Mouse (Mus musculus): ENCODE measurements around the gene Cpne7. TPM values are rescaled to one million over a fixed set of nuclear protein-coding genes. Genes with fewer than 3 reads are reported as not detected.

Gene Cpne7
- polyA plus RNA-seq, 1 experiment from 2014 or later = 0.98 TPM

DNA sequence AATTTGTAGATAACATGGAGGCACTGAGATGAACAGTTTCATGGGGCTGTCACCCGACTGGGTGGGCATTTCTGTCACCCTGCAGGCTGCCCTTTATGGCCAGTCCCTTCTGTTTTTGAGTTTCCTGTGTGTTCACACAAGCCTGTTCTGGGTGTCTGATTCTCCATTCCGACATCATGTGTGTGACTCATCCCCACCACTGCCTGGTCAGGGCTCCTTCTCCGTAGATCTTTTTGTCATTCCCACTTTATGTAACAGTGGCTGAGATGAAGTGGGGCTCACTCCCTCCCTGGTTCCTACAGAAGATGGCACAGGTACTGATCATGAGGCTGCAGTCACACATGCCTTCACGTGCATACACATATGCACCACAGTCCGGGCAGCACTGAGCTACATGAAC is 5.5 kb downstream of the Cpne7 start:
- no peak overlapping the region for H3K27ac ChIP-seq
- 81% methylated on average over 5 of the region's 5 CpGs for WGBS
- ATAC-seq = no peak
- H3K4me1 ChIP-seq (replicated peaks) = peaks cover 2% of the 10 kb centered on the region
- no peaks in the 10 kb centered on the region for H3K9me3 ChIP-seq
- no peak overlapping the region for H3K9ac ChIP-seq
- H3K4me3 ChIP-seq (replicated peaks) = no peak overlapping the region
- H3K36me3 ChIP-seq = no peaks in the 10 kb centered on the region
- H3K4me2 ChIP-seq (replicated peaks) = no peak overlapping the region
- peaks cover 22% of the 10 kb centered on the region for H3K27me3 ChIP-seq (replicated peaks)

DNA sequence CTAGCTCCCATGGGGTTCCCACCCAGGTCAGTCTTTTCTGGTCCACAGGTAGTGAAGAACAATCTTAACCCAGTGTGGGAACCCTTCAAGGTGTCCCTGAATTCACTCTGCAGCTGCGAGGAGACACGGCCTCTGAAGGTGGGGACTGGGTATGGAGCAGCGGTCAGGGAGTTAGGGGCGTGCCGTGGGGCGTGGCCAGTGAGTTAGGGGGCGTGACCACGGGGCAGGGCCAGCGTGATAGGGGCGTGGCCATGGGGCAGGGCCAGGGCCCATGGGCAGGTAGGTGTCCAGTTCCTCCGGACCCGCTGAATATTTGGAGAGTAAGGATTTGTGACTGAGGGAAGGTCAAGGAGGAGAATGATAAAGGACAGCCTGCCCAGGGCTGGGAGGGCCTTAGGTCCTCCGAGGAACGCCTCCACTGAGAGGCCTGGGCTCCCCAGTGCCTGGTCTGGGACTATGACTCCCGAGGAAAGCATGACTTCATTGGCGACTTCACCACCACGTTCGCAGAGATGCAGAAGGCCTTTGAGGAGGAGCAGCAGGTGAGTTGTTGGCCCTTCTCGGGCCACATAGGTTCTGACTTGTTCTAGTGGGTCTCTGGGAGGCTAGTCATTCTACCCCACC is 9.1 kb downstream of the Cpne7 start:
- H3K9me3 ChIP-seq = no peaks in the 10 kb centered on the region
- 8% methylated on average over 19 of the region's 19 CpGs for WGBS
- no peak overlapping the region for H3K9ac ChIP-seq
- H3K36me3 ChIP-seq = no peaks in the 10 kb centered on the region
- peak overlapping the region; percentile 46 for H3K4me2 ChIP-seq (replicated peaks)
- no peak overlapping the region for H3K27ac ChIP-seq
- H3K4me3 ChIP-seq (replicated peaks) = 0 out of 2 replicates have a peak overlapping the region, but pooled peaks have one; percentile 3
- peak; percentile 90 for ATAC-seq
- H3K4me1 ChIP-seq (replicated peaks) = no peaks in the 10 kb centered on the region; the same call in 1 of the 2 replicates
- no peaks in the 10 kb centered on the region for H3K27me3 ChIP-seq (replicated peaks)

- Histone ChIP-seq H3K27ac (no peak overlapping the region), H3K27me3 (replicated peaks) (no peaks in the 10 kb centered on the region), H3K9ac (no peak overlapping the region), H3K4me1 (replicated peaks) (no peaks in the 10 kb centered on the region; the same call in 1 of the 2 replicates), H3K4me3 (replicated peaks) (no peak overlapping the region), H3K4me2 (replicated peaks) (no peak overlapping the region), H3K36me3 (no peaks in the 10 kb centered on the region), H3K9me3 (no peaks in the 10 kb centered on the region)
- ATAC-seq = no peak
- WGBS = 52% methylated on average over 9 of the region's 9 CpGs
Observed at GRCm38 (mm10) chr8:123131041-123131440, 13.9 kb downstream of the Cpne7 start.

DNA sequence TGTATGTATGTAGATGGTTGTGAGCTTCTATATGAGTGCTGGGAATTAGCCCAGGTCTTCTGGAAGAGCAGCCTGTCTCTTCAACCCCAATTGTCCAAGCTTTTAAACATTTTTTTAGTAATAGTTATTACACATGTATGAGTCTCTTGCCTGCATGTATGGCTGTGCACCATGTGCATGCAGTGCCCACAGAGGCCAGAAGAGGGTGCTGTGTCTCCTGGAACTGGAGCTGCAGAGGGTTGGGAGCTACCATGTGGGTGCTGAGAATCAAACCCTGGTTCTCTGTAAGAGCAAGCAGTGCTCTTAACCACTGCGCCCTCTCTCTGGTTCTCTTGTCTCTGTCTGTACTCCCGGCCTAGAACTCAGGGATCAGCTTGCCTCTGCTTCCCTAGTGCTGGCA is 15.8 kb downstream of the Cpne7 start:
- 98% methylated on average over 2 of the region's 2 CpGs for WGBS
- Histone ChIP-seq H3K4me2 (replicated peaks) (no peak overlapping the region), H3K27me3 (replicated peaks) (no peaks in the 10 kb centered on the region)

DNA sequence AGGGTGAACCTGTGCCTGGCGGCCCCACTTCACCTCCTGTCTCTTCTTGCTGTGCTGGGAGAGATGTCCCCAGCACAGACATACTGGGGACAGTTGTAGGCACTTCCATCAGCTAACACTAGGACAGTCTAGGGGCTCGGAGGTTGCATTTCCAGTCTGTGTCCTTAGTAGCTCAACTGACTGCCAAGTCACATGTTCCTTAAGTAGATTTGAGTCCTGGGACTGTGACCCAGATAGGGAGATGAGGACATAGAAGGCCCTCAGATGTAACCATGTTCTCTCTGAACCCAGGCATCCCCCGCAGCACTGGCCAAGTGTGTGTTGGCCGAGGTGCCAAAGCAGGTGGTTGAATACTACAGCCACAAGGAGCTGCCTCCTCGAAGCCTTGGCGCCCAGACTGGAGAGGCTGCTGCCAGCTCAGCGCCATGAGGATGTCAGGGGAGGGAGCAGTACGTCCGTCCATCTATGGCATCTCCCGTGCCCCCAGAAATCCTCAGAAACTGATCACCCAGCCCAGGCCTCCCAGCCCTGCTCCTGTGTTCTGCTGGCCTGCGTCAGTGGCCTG is 17.1 kb downstream of the Cpne7 start:
- Histone ChIP-seq H3K36me3 (no peaks in the 10 kb centered on the region), H3K9ac (no peak overlapping the region), H3K27me3 (replicated peaks) (no peaks in the 10 kb centered on the region), H3K27ac (no peak overlapping the region), H3K4me1 (replicated peaks) (peaks cover 9% of the 10 kb centered on the region; the same call in 1 of the 2 replicates), H3K4me3 (replicated peaks) (no peak overlapping the region), H3K9me3 (no peaks in the 10 kb centered on the region), H3K4me2 (replicated peaks) (no peak overlapping the region)
- WGBS = 89% methylated on average over 11 of the region's 11 CpGs
- no peak for ATAC-seq

More for the DNA sequence above, 15.8 kb downstream of the Cpne7 start:
- ATAC-seq = no peak
- peaks cover 8% of the 10 kb centered on the region; the same call in 1 of the 2 replicates for H3K4me1 ChIP-seq (replicated peaks)
- H3K36me3 ChIP-seq = no peaks in the 10 kb centered on the region
- H3K9me3 ChIP-seq = no peaks in the 10 kb centered on the region
- no peak overlapping the region for H3K4me3 ChIP-seq (replicated peaks)
- no peak overlapping the region for H3K27ac ChIP-seq
- H3K9ac ChIP-seq = no peak overlapping the region

DNA sequence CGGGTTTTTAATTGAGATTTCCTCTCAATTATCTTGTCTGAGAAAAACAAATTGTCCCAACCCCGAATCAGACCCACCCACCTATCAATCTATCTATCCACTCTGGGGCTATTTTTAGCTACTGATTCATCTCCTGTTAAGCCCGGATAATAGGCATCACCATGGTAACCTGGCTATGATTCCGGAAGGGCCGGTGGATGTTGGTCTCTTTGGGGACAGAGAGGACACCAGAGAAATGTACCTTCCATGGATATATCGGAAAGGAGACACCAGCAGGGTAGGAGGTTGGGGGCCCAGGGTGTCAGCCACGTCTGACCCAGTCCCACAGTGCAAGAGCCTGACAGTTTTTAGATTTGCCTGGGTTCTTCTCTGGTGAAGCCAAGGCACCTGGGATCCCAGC is 18.2 kb downstream of the Cpne7 start:
- Histone ChIP-seq H3K4me3 (replicated peaks) (no peak overlapping the region), H3K27me3 (replicated peaks) (no peaks in the 10 kb centered on the region), H3K9me3 (no peaks in the 10 kb centered on the region), H3K4me1 (replicated peaks) (peaks cover 9% of the 10 kb centered on the region; the same call in 1 of the 2 replicates), H3K27ac (peak overlapping the region; percentile 32; the same call in 1 of the 2 replicates), H3K9ac (no peak overlapping the region), H3K36me3 (no peaks in the 10 kb centered on the region), H3K4me2 (replicated peaks) (no peak overlapping the region)
- ATAC-seq = no peak
- 38% methylated on average over 7 of the region's 7 CpGs for WGBS

GRCm38 (mm10) chr8:123135806-123136205 is 18.6 kb downstream of the Cpne7 start:
- no peaks in the 10 kb centered on the region for H3K27me3 ChIP-seq (replicated peaks)
- no peak overlapping the region for H3K9ac ChIP-seq
- H3K4me2 ChIP-seq (replicated peaks) = no peak overlapping the region
- no peaks in the 10 kb centered on the region for H3K9me3 ChIP-seq
- peak overlapping the region; percentile 32; the same call in 1 of the 2 replicates for H3K27ac ChIP-seq
- peaks cover 9% of the 10 kb centered on the region; the same call in 1 of the 2 replicates for H3K4me1 ChIP-seq (replicated peaks)
- H3K4me3 ChIP-seq (replicated peaks) = no peak overlapping the region
- 52% methylated on average over 9 of the region's 9 CpGs for WGBS
- no peaks in the 10 kb centered on the region for H3K36me3 ChIP-seq
- ATAC-seq = no peak

DNA sequence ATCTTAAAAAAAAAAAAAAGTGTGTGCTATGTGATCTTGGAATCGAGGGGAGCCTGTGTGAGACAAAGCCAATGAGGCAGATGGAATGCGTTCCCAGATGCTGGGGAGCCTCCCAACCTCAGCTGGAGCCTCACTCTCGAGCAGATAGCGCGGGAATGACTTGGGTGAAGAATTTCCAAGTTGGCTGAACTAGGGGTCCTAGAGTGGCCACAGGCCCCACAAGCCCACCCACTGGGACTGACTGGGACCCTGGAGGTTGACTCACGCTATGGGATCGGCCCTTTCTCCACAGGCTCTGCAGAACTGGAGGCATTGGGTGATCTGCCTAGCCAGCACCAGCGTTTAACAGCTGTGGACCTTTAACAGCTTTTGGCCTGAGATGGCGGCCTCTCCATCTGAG is 19.1 kb downstream of the Cpne7 start:
- Histone ChIP-seq H3K9ac (no peak overlapping the region), H3K4me1 (replicated peaks) (peaks cover 9% of the 10 kb centered on the region; the same call in 1 of the 2 replicates), H3K36me3 (no peaks in the 10 kb centered on the region), H3K27ac (no peak overlapping the region), H3K9me3 (no peaks in the 10 kb centered on the region), H3K4me2 (replicated peaks) (no peak overlapping the region), H3K4me3 (replicated peaks) (no peak overlapping the region), H3K27me3 (replicated peaks) (no peaks in the 10 kb centered on the region)
- WGBS = 70% methylated on average over 9 of the region's 9 CpGs
- ATAC-seq = no peak

GRCm38 (mm10) chr8:123137645-123138077 is 20.5 kb downstream of the Cpne7 start:
- 11% methylated on average over 2 of the region's 2 CpGs for WGBS
- Histone ChIP-seq H3K4me3 (replicated peaks) (no peak overlapping the region), H3K4me1 (replicated peaks) (peaks cover 9% of the 10 kb centered on the region; the same call in 1 of the 2 replicates), H3K27ac (peak overlapping the region; percentile 74), H3K4me2 (replicated peaks) (no peak overlapping the region), H3K36me3 (no peaks in the 10 kb centered on the region), H3K27me3 (replicated peaks) (no peaks in the 10 kb centered on the region), H3K9ac (no peak overlapping the region), H3K9me3 (no peaks in the 10 kb centered on the region)
- peak; percentile 89 for ATAC-seq

DNA sequence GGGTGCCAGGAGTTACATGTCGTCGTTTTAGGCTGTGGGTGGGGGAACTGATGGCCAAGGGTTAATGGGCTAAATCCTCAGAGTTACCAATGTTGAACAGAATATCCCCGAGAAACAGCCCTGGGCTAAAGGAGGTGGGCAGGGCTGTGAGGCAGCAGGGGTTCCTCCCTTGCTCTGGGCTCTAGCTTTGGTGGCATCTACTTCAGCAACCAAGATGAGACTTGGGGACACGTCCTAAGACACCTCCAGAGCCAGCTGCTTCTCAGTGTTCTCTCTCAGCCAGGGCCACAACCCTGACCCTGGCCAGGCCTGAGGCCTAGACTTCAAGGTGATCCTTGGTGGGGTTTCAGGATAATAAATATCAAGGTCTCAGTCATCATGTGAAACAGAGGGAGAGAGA is 21.6 kb downstream of the Cpne7 start:
- ATAC-seq = no peak
- H3K27ac ChIP-seq = no peak overlapping the region
- no peaks in the 10 kb centered on the region for H3K27me3 ChIP-seq (replicated peaks)
- no peak overlapping the region for H3K4me2 ChIP-seq (replicated peaks)
- peaks cover 9% of the 10 kb centered on the region; the same call in 1 of the 2 replicates for H3K4me1 ChIP-seq (replicated peaks)
- WGBS = 59% methylated on average over 4 of the region's 4 CpGs
- H3K4me3 ChIP-seq (replicated peaks) = no peak overlapping the region
- no peak overlapping the region for H3K9ac ChIP-seq
- no peaks in the 10 kb centered on the region for H3K9me3 ChIP-seq
- H3K36me3 ChIP-seq = no peaks in the 10 kb centered on the region

GRCm38 (mm10) chr8:123141741-123142462 is 24.7 kb downstream of the Cpne7 start:
- 0 out of 2 replicates have a peak, but pooled peaks have one; percentile 43 for ATAC-seq
- Histone ChIP-seq H3K4me2 (replicated peaks) (no peak overlapping the region), H3K27ac (peak overlapping the region; percentile 77), H3K27me3 (replicated peaks) (no peaks in the 10 kb centered on the region), H3K9ac (no peak overlapping the region), H3K4me1 (replicated peaks) (peaks cover 9% of the 10 kb centered on the region; the same call in 1 of the 2 replicates), H3K9me3 (no peaks in the 10 kb centered on the region), H3K36me3 (no peaks in the 10 kb centered on the region), H3K4me3 (replicated peaks) (no peak overlapping the region)
- WGBS = 63% methylated on average over 14 of the region's 14 CpGs

DNA sequence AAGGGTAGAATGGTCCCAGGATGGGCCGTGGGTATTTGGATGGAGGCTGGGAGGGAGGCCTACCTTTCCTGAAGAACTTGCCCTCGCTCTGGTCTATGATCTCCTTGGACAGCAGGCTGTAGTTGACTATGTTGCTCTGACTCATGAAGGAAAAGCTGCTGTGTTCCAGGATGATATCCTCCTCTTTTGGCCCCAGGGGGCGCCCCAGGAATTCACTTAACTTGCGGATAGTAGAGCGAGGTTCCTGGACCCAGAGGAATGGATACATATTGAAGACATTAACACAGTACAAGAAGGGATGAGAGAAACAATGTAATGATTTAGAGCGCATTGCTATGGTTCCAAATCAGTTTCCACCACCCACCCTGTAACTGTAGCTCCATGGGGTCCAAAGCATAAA is 28.1 kb downstream of the Cpne7 start:
- no peak overlapping the region for H3K27ac ChIP-seq
- no peak overlapping the region for H3K4me2 ChIP-seq (replicated peaks)
- no peaks in the 10 kb centered on the region for H3K27me3 ChIP-seq (replicated peaks)
- no peaks in the 10 kb centered on the region for H3K36me3 ChIP-seq
- H3K4me3 ChIP-seq (replicated peaks) = no peak overlapping the region
- 57% methylated on average over 6 of the region's 6 CpGs for WGBS
- no peak overlapping the region for H3K9ac ChIP-seq
- no peaks in the 10 kb centered on the region for H3K9me3 ChIP-seq
- ATAC-seq = no peak
- no peaks in the 10 kb centered on the region for H3K4me1 ChIP-seq (replicated peaks)

Data from intestine, embryonic 15.5 days (tissue).